Comparison of ENCODE assay signal across 9 mouse cellular contexts in the genomic region with DNA sequence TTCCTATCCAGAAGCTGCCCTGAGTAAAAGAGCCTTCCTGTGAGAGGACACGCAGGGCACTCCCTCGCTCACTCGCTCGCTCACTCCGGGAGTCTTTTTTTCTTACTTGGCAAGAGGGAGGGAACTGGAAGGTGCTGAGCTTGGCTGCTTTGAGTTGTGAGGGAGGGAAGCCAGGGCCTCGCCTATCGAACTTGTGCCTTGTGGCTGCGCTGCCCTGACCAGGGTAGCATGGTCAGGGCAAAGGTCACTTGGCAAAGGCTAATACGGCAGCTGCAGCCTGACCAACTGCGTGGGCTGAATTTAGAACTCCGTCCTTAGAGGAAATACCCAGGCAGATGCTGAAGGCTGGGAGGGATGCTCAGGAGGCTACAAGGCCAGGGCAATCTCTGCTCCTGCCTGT. TPM values are rescaled to one million over a fixed set of nuclear protein-coding genes. Genes with fewer than 3 reads are reported as not detected.
DNase-seq lines count a peak whose midpoint lies in the region; ATAC-seq and TF ChIP-seq lines count a peak whose summit lies in the region.
"Had no signal": no experiment of that assay in that cellular context is flagged by ENCODE, and none has a peak within 500 bp of the region (broad histone marks: within the 10 kb centered on the region; RNA-seq: fewer than 3 reads in every experiment).

No protein-coding gene starts in this region.

- TF ChIP-seq CTCF in lung, postnatal 0 days (IDR thresholded peaks at IDR 0.05): no peak
- TF ChIP-seq CTCF in forebrain, postnatal 0 days (IDR thresholded peaks at IDR 0.05; ENCODE audit: low read depth): no peak

- no peak overlapping the region for H3K4me2 ChIP-seq in kidney, embryonic 14.5 days (replicated peaks; ENCODE audit: low read depth, low read length)
- no peak overlapping the region for H3K4me2 ChIP-seq in lung, postnatal 0 days (replicated peaks; ENCODE audit: low read depth, low read length)
- no peak overlapping the region for H3K4me2 ChIP-seq in forebrain, postnatal 0 days (ENCODE audit: low read depth)
- H3K4me2 ChIP-seq in midbrain, embryonic 16.5 days (ENCODE audit: low read length): no peak overlapping the region

- no peaks in the 10 kb centered on the region; the same call in 1 of the 2 replicates for H3K36me3 ChIP-seq in kidney, embryonic 14.5 days (ENCODE audit: control insufficient read depth, insufficient read depth, low read length)
- no peaks in the 10 kb centered on the region for H3K36me3 ChIP-seq in lung, postnatal 0 days (ENCODE audit: insufficient read depth, low read length)
- no peaks in the 10 kb centered on the region for H3K36me3 ChIP-seq in forebrain, postnatal 0 days (ENCODE audit: insufficient read depth)
- no peaks in the 10 kb centered on the region for H3K36me3 ChIP-seq in midbrain, embryonic 16.5 days (ENCODE audit: control insufficient read depth, insufficient read depth, low read length)

- H3K4me3 ChIP-seq in kidney, embryonic 14.5 days (ENCODE audit: low read length): no peak overlapping the region
- no peak overlapping the region for H3K4me3 ChIP-seq in lung, postnatal 0 days (ENCODE audit: low read depth, low read length)
- no peak overlapping the region for H3K4me3 ChIP-seq in forebrain, postnatal 0 days (ENCODE audit: low read depth, low read length)
- no peak overlapping the region for H3K4me3 ChIP-seq in midbrain, embryonic 16.5 days (ENCODE audit: low read depth, low read length)

- 24% methylated on average over 11 of the region's 11 CpGs for WGBS in kidney, embryonic 14.5 days
- 9% methylated on average over 11 of the region's 11 CpGs for WGBS in lung, postnatal 0 days
- 39% methylated on average over 11 of the region's 11 CpGs for WGBS in forebrain, postnatal 0 days
- WGBS in midbrain, embryonic 16.5 days: 55% methylated on average over 11 of the region's 11 CpGs

- peak overlapping the region; percentile 34; the same call in 1 of the 2 replicates for H3K9ac ChIP-seq in kidney, embryonic 14.5 days (ENCODE audit: low read depth, low read length)
- H3K9ac ChIP-seq in lung, postnatal 0 days (replicated peaks; ENCODE audit: low read depth): no peak overlapping the region
- H3K9ac ChIP-seq in forebrain, postnatal 0 days: no peak overlapping the region
- no peak overlapping the region for H3K9ac ChIP-seq in midbrain, embryonic 16.5 days (ENCODE audit: low read depth, low read length)

- peaks cover 33% of the 10 kb centered on the region for H3K4me1 ChIP-seq in kidney, embryonic 14.5 days (ENCODE audit: control insufficient read depth, insufficient read depth, low read length)
- H3K4me1 ChIP-seq in lung, postnatal 0 days (ENCODE audit: insufficient read depth, low read depth, low read length): peaks cover 20% of the 10 kb centered on the region; the same call in 1 of the 2 replicates
- 0 out of 2 replicates have a peak, but pooled peaks cover 5% of the 10 kb centered on the region for H3K4me1 ChIP-seq in forebrain, postnatal 0 days (ENCODE audit: insufficient read depth)
- H3K4me1 ChIP-seq in midbrain, embryonic 16.5 days (ENCODE audit: control insufficient read depth, insufficient read depth, low read length): peaks cover 21% of the 10 kb centered on the region

- TF ChIP-seq EP300 in lung, postnatal 0 days (IDR thresholded peaks at IDR 0.05): no peak

- H3K27ac ChIP-seq in kidney, embryonic 14.5 days (ENCODE audit: low read depth, low read length): peak overlapping the region; percentile 30
- H3K27ac ChIP-seq in lung, postnatal 0 days (ENCODE audit: low read length): peak overlapping the region; percentile 76
- H3K27ac ChIP-seq in forebrain, postnatal 0 days (ENCODE audit: low read depth, low read length): no peak overlapping the region
- no peak overlapping the region for H3K27ac ChIP-seq in midbrain, embryonic 16.5 days (ENCODE audit: low read length)

- no peaks in the 10 kb centered on the region for H3K9me3 ChIP-seq in kidney, embryonic 14.5 days (ENCODE audit: control insufficient read depth, low read length)
- no peaks in the 10 kb centered on the region for H3K9me3 ChIP-seq in lung, postnatal 0 days (ENCODE audit: low read length)
- no peaks in the 10 kb centered on the region for H3K9me3 ChIP-seq in forebrain, postnatal 0 days (ENCODE audit: low read length)
- H3K9me3 ChIP-seq in midbrain, embryonic 16.5 days (replicated peaks; ENCODE audit: control insufficient read depth, low read length, poor library complexity, severe bottlenecking): no peaks in the 10 kb centered on the region

- peak; percentile 44 for ATAC-seq in kidney, embryonic 14.5 days (ENCODE audit: low FRiP score, low TSS enrichment)
- peak; percentile 18; the same call in 1 of the 2 replicates for ATAC-seq in lung, postnatal 0 days
- no peak for ATAC-seq in forebrain, postnatal 0 days
- no peak for ATAC-seq in midbrain, embryonic 16.5 days

- no peaks in the 10 kb centered on the region for H3K27me3 ChIP-seq in kidney, embryonic 14.5 days (ENCODE audit: control insufficient read depth, insufficient read depth, low read length)
- no peaks in the 10 kb centered on the region for H3K27me3 ChIP-seq in lung, postnatal 0 days (replicated peaks; ENCODE audit: insufficient read depth, low read length)
- no peaks in the 10 kb centered on the region for H3K27me3 ChIP-seq in forebrain, postnatal 0 days (ENCODE audit: insufficient read depth, low read length)
- H3K27me3 ChIP-seq in midbrain, embryonic 16.5 days (ENCODE audit: control insufficient read depth, insufficient read depth, low read depth, low read length): no peaks in the 10 kb centered on the region

- DNase-seq in adrenal gland, adult (ENCODE audit: inconsistent age in 2 of 2, low spot score in 1 of 2): peak; percentile 29 to 71
- DNase-seq in adrenal gland, postnatal 4 days (ENCODE audit: low spot score in 2 of 2): no peak
- DNase-seq in urinary bladder, postnatal 14 days (ENCODE audit: low spot score): peak; percentile 20
- DNase-seq in urinary bladder, adult 2 months (ENCODE audit: low spot score): no peak
- DNase-seq in lung, postnatal 0 days (ENCODE audit: low spot score): peak; percentile 56
- no peak for DNase-seq in forebrain, postnatal 0 days

RNA-seq across cellular contexts. Expression of gene Ccnjl, which starts 21.1 kb away (rescaled TPM):
- 10 to 100 TPM; 10.2 to 16.2 TPM for total RNA-seq in adrenal gland, postnatal 4 days (2021)
- polyA plus RNA-seq in urinary bladder, adult 2 months (2012; rRNA removed): 3.3 and 4.0 TPM in 2 replicates
- polyA plus RNA-seq in kidney, embryonic 14.5 days (2014; fragmentation: Nextera tagmentation; extraction: Ambion mirVana): 25.8 and 31.1 TPM in 2 replicates
- 6.5 and 9.4 TPM in 2 replicates for polyA plus RNA-seq in lung, postnatal 0 days (2015; fragmentation: Nextera tagmentation; extraction: Ambion mirVana)
- total RNA-seq in forebrain, postnatal 0 days (2014; rRNA removed): 1.3 and 1.8 TPM in 2 replicates
- polyA plus RNA-seq in forebrain, postnatal 0 days (2015; fragmentation: Nextera tagmentation; extraction: Ambion mirVana): 2.3 and 4.5 TPM in 2 replicates
- 7.4 and 10.4 TPM in 2 replicates for polyA plus RNA-seq in midbrain, embryonic 16.5 days (2015; fragmentation: Nextera tagmentation; extraction: Ambion mirVana)

RNA-seq across cellular contexts. Expression of gene 4933415A04Rik, which starts 37.1 kb away (rescaled TPM):
- 1 to 10 TPM; 3.7 to 4.0 TPM for total RNA-seq in adrenal gland, postnatal 4 days (2021)
- polyA plus RNA-seq in urinary bladder, adult 2 months (2012; rRNA removed): 0.50 and 0.55 TPM in 2 replicates
- 9.0 and 9.9 TPM in 2 replicates for polyA plus RNA-seq in kidney, embryonic 14.5 days (2014; fragmentation: Nextera tagmentation; extraction: Ambion mirVana)
- 2.9 and 3.9 TPM in 2 replicates for polyA plus RNA-seq in lung, postnatal 0 days (2015; fragmentation: Nextera tagmentation; extraction: Ambion mirVana)
- total RNA-seq in forebrain, postnatal 0 days (2014; rRNA removed): 0.76 and 1.5 TPM in 2 replicates
- 1.2 and 1.8 TPM in 2 replicates for polyA plus RNA-seq in forebrain, postnatal 0 days (2015; fragmentation: Nextera tagmentation; extraction: Ambion mirVana)
- polyA plus RNA-seq in midbrain, embryonic 16.5 days (2015; fragmentation: Nextera tagmentation; extraction: Ambion mirVana): 3.0 and 3.2 TPM in 2 replicates

RNA-seq across cellular contexts. Expression of gene Fabp6, which starts 51.6 kb away (rescaled TPM):
- not detected for total RNA-seq in adrenal gland, postnatal 4 days (2021)
- polyA plus RNA-seq in urinary bladder, adult 2 months (2012; rRNA removed): 1.6 and 3.0 TPM in 2 replicates
- not detected in 2 replicates for polyA plus RNA-seq in kidney, embryonic 14.5 days (2014; fragmentation: Nextera tagmentation; extraction: Ambion mirVana)
- polyA plus RNA-seq in lung, postnatal 0 days (2015; fragmentation: Nextera tagmentation; extraction: Ambion mirVana): 0.47 TPM in 1 of 2 replicates, not detected in the other
- not detected in 2 replicates for total RNA-seq in forebrain, postnatal 0 days (2014; rRNA removed)
- not detected in 2 replicates for polyA plus RNA-seq in forebrain, postnatal 0 days (2015; fragmentation: Nextera tagmentation; extraction: Ambion mirVana)
- polyA plus RNA-seq in midbrain, embryonic 16.5 days (2015; fragmentation: Nextera tagmentation; extraction: Ambion mirVana): not detected in 2 replicates
- polyA plus RNA-seq: gonadal fat pad, adult 2 months had no signal

Comparison
In these comparisons a context has a peak if more than half of its experiments do, and no peak if none do; other contexts are left out.
1. DNase-seq: peak in adrenal gland, adult (2 of 2), urinary bladder, postnatal 14 days (single experiment) and lung, postnatal 0 days (single experiment); none in adrenal gland, postnatal 4 days (0 of 2), urinary bladder, adult 2 months (single experiment) and forebrain, postnatal 0 days (single experiment).
2. ATAC-seq: peak in kidney, embryonic 14.5 days (single experiment) and lung, postnatal 0 days (single experiment); none in forebrain, postnatal 0 days (single experiment) and midbrain, embryonic 16.5 days (single experiment).
3. H3K27ac ChIP-seq: peak in kidney, embryonic 14.5 days (single experiment) and lung, postnatal 0 days (single experiment); none in forebrain, postnatal 0 days (single experiment) and midbrain, embryonic 16.5 days (single experiment).